Mouse (Mus musculus): ENCODE measurements around the gene Clic6. TPM values are rescaled to one million over a fixed set of nuclear protein-coding genes. Genes with fewer than 3 reads are reported as not detected.

Clic6 gene
- polyA plus RNA-seq, 1 experiment: 2.1 TPM

GRCm38 (mm10) chr16:92519820-92520492 is 34.4 kb downstream of the Clic6 start:
- H3K4me1 ChIP-seq (ENCODE audit: control insufficient read depth, insufficient read depth, insufficient read length, low read length): peaks cover 4% of the 10 kb centered on the region; the same call in 1 of the 2 replicates
- no peaks in the 10 kb centered on the region for H3K27me3 ChIP-seq (ENCODE audit: control insufficient read depth, insufficient read depth, low read length)
- WGBS: 24% methylated on average over 13 of the region's 13 CpGs
- H3K4me3 ChIP-seq (ENCODE audit: low read depth, low read length): no peak overlapping the region
- H3K36me3 ChIP-seq (ENCODE audit: control insufficient read depth, insufficient read depth, low read length): no peaks in the 10 kb centered on the region
- TF ChIP-seq POLR2A (IDR thresholded peaks at IDR 0.05; ENCODE audit: low read depth, low read length) (no peak), CTCF (IDR thresholded peaks at IDR 0.05; ENCODE audit: extremely low read depth, insufficient read length, insufficient replicate concordance, low read depth, low read length) (peak; percentile 59; the same call in 1 of the 2 replicates)
- H3K27ac ChIP-seq (ENCODE audit: insufficient read depth, low read depth, low read length): no peak overlapping the region

GRCm38 (mm10) chr16:92523351-92523750 is 37.8 kb downstream of the Clic6 start:
- Histone ChIP-seq H3K36me3 (ENCODE audit: control insufficient read depth, insufficient read depth, low read length) (no peaks in the 10 kb centered on the region), H3K4me3 (ENCODE audit: low read depth, low read length) (no peak overlapping the region), H3K4me1 (ENCODE audit: control insufficient read depth, insufficient read depth, insufficient read length, low read length) (peaks cover 4% of the 10 kb centered on the region; the same call in 1 of the 2 replicates), H3K27ac (ENCODE audit: insufficient read depth, low read depth, low read length) (no peak overlapping the region), H3K27me3 (ENCODE audit: control insufficient read depth, insufficient read depth, low read length) (no peaks in the 10 kb centered on the region)
- TF ChIP-seq POLR2A (IDR thresholded peaks at IDR 0.05; ENCODE audit: low read depth, low read length) (no peak), CTCF (IDR thresholded peaks at IDR 0.05; ENCODE audit: extremely low read depth, insufficient read length, insufficient replicate concordance, low read depth, low read length) (no peak)
- 66% methylated on average over 8 of the region's 8 CpGs for WGBS

- Histone ChIP-seq H3K27me3 (ENCODE audit: control insufficient read depth, insufficient read depth, low read length) (no peaks in the 10 kb centered on the region), H3K4me3 (ENCODE audit: low read depth, low read length) (no peak overlapping the region)
- 84% methylated on average over 8 of the region's 8 CpGs for WGBS
Measured at GRCm38 (mm10) chr16:92524651-92525050, 39.1 kb downstream of the Clic6 start.

GRCm38 (mm10) chr16:92525919-92526318 is 40.4 kb downstream of the Clic6 start:
- H3K4me3 ChIP-seq (ENCODE audit: low read depth, low read length): no peak overlapping the region
- no peaks in the 10 kb centered on the region; the same call in 1 of the 2 replicates for H3K36me3 ChIP-seq (ENCODE audit: control insufficient read depth, insufficient read depth, low read length)
- TF ChIP-seq POLR2A (IDR thresholded peaks at IDR 0.05; ENCODE audit: low read depth, low read length) (no peak), CTCF (IDR thresholded peaks at IDR 0.05; ENCODE audit: extremely low read depth, insufficient read length, insufficient replicate concordance, low read depth, low read length) (no peak)
- H3K4me1 ChIP-seq (ENCODE audit: control insufficient read depth, insufficient read depth, insufficient read length, low read length): 0 out of 2 replicates have a peak, but pooled peaks cover under 1% of the 10 kb centered on the region
- H3K27me3 ChIP-seq (ENCODE audit: control insufficient read depth, insufficient read depth, low read length): no peaks in the 10 kb centered on the region
- H3K27ac ChIP-seq (ENCODE audit: insufficient read depth, low read depth, low read length): no peak overlapping the region
- WGBS: 68% methylated on average over 10 of the region's 10 CpGs

More at GRCm38 (mm10) chr16:92524651-92525050, 39.1 kb downstream of the Clic6 start:
- Histone ChIP-seq H3K27ac (ENCODE audit: insufficient read depth, low read depth, low read length) (no peak overlapping the region), H3K36me3 (ENCODE audit: control insufficient read depth, insufficient read depth, low read length) (no peaks in the 10 kb centered on the region), H3K4me1 (ENCODE audit: control insufficient read depth, insufficient read depth, insufficient read length, low read length) (peaks cover 4% of the 10 kb centered on the region; the same call in 1 of the 2 replicates)
- TF ChIP-seq POLR2A (IDR thresholded peaks at IDR 0.05; ENCODE audit: low read depth, low read length) (no peak), CTCF (IDR thresholded peaks at IDR 0.05; ENCODE audit: extremely low read depth, insufficient read length, insufficient replicate concordance, low read depth, low read length) (no peak)

GRCm38 (mm10) chr16:92535258-92535657 is 49.7 kb downstream of the Clic6 start:
- Histone ChIP-seq H3K4me3 (ENCODE audit: low read depth, low read length) (no peak overlapping the region), H3K27me3 (ENCODE audit: control insufficient read depth, insufficient read depth, low read length) (no peaks in the 10 kb centered on the region), H3K27ac (ENCODE audit: insufficient read depth, low read depth, low read length) (no peak overlapping the region), H3K36me3 (ENCODE audit: control insufficient read depth, insufficient read depth, low read length) (no peaks in the 10 kb centered on the region; the same call in 1 of the 2 replicates), H3K4me1 (ENCODE audit: control insufficient read depth, insufficient read depth, insufficient read length, low read length) (no peaks in the 10 kb centered on the region)
- 78% methylated on average over 2 of the region's 2 CpGs for WGBS
- TF ChIP-seq CTCF (IDR thresholded peaks at IDR 0.05; ENCODE audit: extremely low read depth, insufficient read length, insufficient replicate concordance, low read depth, low read length): no peak
- TF ChIP-seq POLR2A (IDR thresholded peaks at IDR 0.05; ENCODE audit: low read depth, low read length): no peak

- no peaks in the 10 kb centered on the region for H3K36me3 ChIP-seq (ENCODE audit: control insufficient read depth, insufficient read depth, low read length)
- 79% methylated on average over 6 of the region's 6 CpGs for WGBS
- no peak overlapping the region for H3K4me3 ChIP-seq (ENCODE audit: low read depth, low read length)
- H3K27me3 ChIP-seq (ENCODE audit: control insufficient read depth, insufficient read depth, low read length): no peaks in the 10 kb centered on the region
- TF ChIP-seq CTCF (IDR thresholded peaks at IDR 0.05; ENCODE audit: extremely low read depth, insufficient read length, insufficient replicate concordance, low read depth, low read length): no peak
- no peak overlapping the region for H3K27ac ChIP-seq (ENCODE audit: insufficient read depth, low read depth, low read length)
- H3K4me1 ChIP-seq (ENCODE audit: control insufficient read depth, insufficient read depth, insufficient read length, low read length): no peaks in the 10 kb centered on the region
Measured at GRCm38 (mm10) chr16:92538356-92538755, 52.8 kb downstream of the Clic6 start.

GRCm38 (mm10) chr16:92544264-92544663 is 58.7 kb downstream of the Clic6 start:
- TF ChIP-seq POLR2A (IDR thresholded peaks at IDR 0.05; ENCODE audit: low read depth, low read length) (no peak), CTCF (IDR thresholded peaks at IDR 0.05; ENCODE audit: extremely low read depth, insufficient read length, insufficient replicate concordance, low read depth, low read length) (peak; percentile 76; the same call in 1 of the 2 replicates)
- H3K4me3 ChIP-seq (ENCODE audit: low read depth, low read length): no peak overlapping the region

More at GRCm38 (mm10) chr16:92544264-92544663, 58.7 kb downstream of the Clic6 start:
- Histone ChIP-seq H3K27me3 (ENCODE audit: control insufficient read depth, insufficient read depth, low read length) (no peaks in the 10 kb centered on the region), H3K27ac (ENCODE audit: insufficient read depth, low read depth, low read length) (no peak overlapping the region), H3K36me3 (ENCODE audit: control insufficient read depth, insufficient read depth, low read length) (no peaks in the 10 kb centered on the region), H3K4me1 (ENCODE audit: control insufficient read depth, insufficient read depth, insufficient read length, low read length) (no peaks in the 10 kb centered on the region)
- WGBS: 21% methylated on average over 1 of the region's 1 CpGs
